Mouse (Mus musculus) liver, embryonic 15.5 days (tissue): ENCODE data around the gene Olfr527. TPM values are rescaled to one million over a fixed set of nuclear protein-coding genes. Genes with fewer than 3 reads are reported as not detected.

Experiments
- ATAC-seq: fragments of 200-750 bp; cut with Nextera tagmentation; 2 replicates; pipeline ENCODE4 v1.8.0; 2017; ENCODE audit warnings: moderate number of reproducible peaks, mild to moderate bottlenecking, moderate library complexity; ENCODE audit not compliant: insufficient read depth
- H3K27ac ChIP-seq: fragments of 300-500 bp; sonication (generic); replicated peaks from 2 replicates; pipeline ENCODE4 v1.5.1; 2015; ENCODE audit warnings: mild to moderate bottlenecking, inconsistent platforms
- H3K27me3 ChIP-seq: fragments of 300-500 bp; sonication (generic); 2 replicates; pipeline ENCODE4 v1.6.1; 2015; ENCODE audit warnings: mild to moderate bottlenecking, inconsistent platforms
- H3K36me3 ChIP-seq: fragments of 300-500 bp; sonication (generic); replicated peaks from 2 replicates; pipeline ENCODE4 v1.6.1; 2015; ENCODE audit warnings: moderate library complexity, mild to moderate bottlenecking, inconsistent platforms
- H3K4me1 ChIP-seq: fragments of 300-500 bp; sonication (generic); replicated peaks from 2 replicates; pipeline ENCODE4 v1.6.1; 2015; ENCODE audit warnings: inconsistent platforms
- H3K4me2 ChIP-seq: fragments of 300-500 bp; sonication (generic); 2 replicates; pipeline ENCODE4 v1.6.1; 2015; ENCODE audit warnings: moderate library complexity, mild to moderate bottlenecking, inconsistent platforms
- H3K4me3 ChIP-seq: fragments of 300-500 bp; sonication (generic); replicated peaks from 2 replicates; pipeline ENCODE4 v1.5.1; 2015; ENCODE audit warnings: mild to moderate bottlenecking, inconsistent platforms
- H3K9ac ChIP-seq: fragments of 300-500 bp; sonication (generic); 2 replicates; pipeline ENCODE4 v1.6.1; 2015; ENCODE audit warnings: moderate library complexity, mild to moderate bottlenecking, inconsistent platforms
- H3K9me3 ChIP-seq: fragments of 300-500 bp; sonication (generic); replicated peaks from 2 replicates; pipeline ENCODE4 v1.6.1; 2016; ENCODE audit warnings: inconsistent platforms
- WGBS: fragments of 180-500 bp; shearing (Covaris S2); methylation state at CpG from one replicate; pipeline ENCODE4 v1.1.7; 2015; ENCODE audit warnings: mixed read lengths; ENCODE audit not compliant: insufficient replicate concordance; 5-methylcytosine and 5-hydroxymethylcytosine counted together
- polyA plus RNA-seq: library from polyadenylated mRNA; unstranded; fragments of >200 nt; fragmentation: Nextera tagmentation; extraction: Ambion mirVana; gene quantifications from 2 replicates; pipeline ENCODE4 v1.2.1, GENCODE M21; 2015

The Olfr527 gene
- not detected in 2 replicates for polyA plus RNA-seq

DNA sequence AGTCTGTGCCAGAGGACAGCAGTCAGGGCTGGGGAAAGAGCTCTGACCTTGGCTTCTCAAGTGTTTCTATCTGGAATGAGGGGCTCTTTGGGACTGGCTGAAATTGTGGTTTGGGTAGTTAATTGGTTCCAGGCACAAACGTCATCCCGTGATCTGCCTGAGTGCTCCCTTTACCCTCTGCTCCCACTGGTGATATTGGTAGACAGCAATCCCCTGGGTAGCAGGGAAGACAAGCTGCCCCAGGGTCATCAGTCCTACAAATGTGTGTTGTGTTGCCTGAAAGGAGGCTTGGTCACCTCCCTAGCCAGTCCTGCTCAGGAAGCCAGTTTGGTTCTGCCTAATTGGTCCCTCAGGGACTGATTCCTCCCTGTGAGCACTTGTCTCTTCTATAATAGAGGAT lies at the start of gene Olfr527:
TSS of gene Olfr527 (plus strand) at position 301 of the 400 bp plus-strand sequence.
- H3K9me3 ChIP-seq, result no peaks in the 10 kb centered on the region
- no peaks in the 10 kb centered on the region for H3K4me1 ChIP-seq
- H3K4me2 ChIP-seq, result no peak within 1 kb of the TSS
- H3K9ac ChIP-seq, result no peak within 1 kb of the TSS
- no peaks in the 10 kb centered on the region for H3K36me3 ChIP-seq
- no peak within 1 kb of the TSS for H3K4me3 ChIP-seq
- no peak within 1 kb of the TSS for H3K27ac ChIP-seq
- 75% methylated on average over 2 of the region's 2 CpGs for WGBS
- H3K27me3 ChIP-seq, result no peaks in the 10 kb centered on the region
- no peak for ATAC-seq

GRCm38 (mm10) chr7:140295746-140296145 lies 38.1 kb upstream of the Olfr527 start:
- WGBS, result 76% methylated on average over 9 of the region's 9 CpGs

DNA sequence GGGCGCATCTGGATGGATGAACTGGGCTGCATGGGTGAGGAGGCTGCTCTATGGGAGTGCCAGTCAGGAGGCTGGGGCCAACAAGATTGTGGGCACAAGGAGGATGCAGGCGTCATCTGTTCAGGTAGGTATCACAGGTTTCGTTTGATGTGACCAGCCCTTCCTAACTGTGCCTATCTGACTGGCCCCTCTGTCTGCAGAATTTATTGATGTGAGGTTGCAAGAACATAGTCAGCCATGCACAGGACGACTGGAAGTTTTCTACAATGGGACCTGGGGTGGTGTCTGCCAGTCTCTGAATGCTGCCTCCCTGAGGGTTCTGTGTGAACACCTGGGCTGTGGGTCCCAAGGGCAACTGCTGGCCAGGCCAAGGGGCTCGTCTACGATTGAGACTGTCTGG lies 36.9 kb upstream of the Olfr527 start:
- no peaks in the 10 kb centered on the region for H3K27me3 ChIP-seq
- WGBS, result 53% methylated on average over 6 of the region's 6 CpGs
- no peak overlapping the region for H3K4me2 ChIP-seq
- no peak overlapping the region for H3K9ac ChIP-seq
- H3K27ac ChIP-seq, result no peak overlapping the region
- H3K4me3 ChIP-seq, result no peak overlapping the region
- no peaks in the 10 kb centered on the region for H3K4me1 ChIP-seq
- ATAC-seq, result no peak
- H3K9me3 ChIP-seq, result no peaks in the 10 kb centered on the region
- H3K36me3 ChIP-seq, result no peaks in the 10 kb centered on the region

More at GRCm38 (mm10) chr7:140295746-140296145, 38.1 kb upstream of the Olfr527 start:
- Histone ChIP-seq H3K9me3 (no peaks in the 10 kb centered on the region), H3K36me3 (no peaks in the 10 kb centered on the region), H3K4me1 (no peaks in the 10 kb centered on the region), H3K27ac (no peak overlapping the region), H3K9ac (no peak overlapping the region), H3K4me2 (no peak overlapping the region), H3K4me3 (no peak overlapping the region), H3K27me3 (no peaks in the 10 kb centered on the region)
- no peak for ATAC-seq

GRCm38 (mm10) chr7:140299416-140299815 lies 34.4 kb upstream of the Olfr527 start:
- Histone ChIP-seq H3K4me1 (no peaks in the 10 kb centered on the region), H3K36me3 (no peaks in the 10 kb centered on the region), H3K27me3 (no peaks in the 10 kb centered on the region), H3K4me3 (no peak overlapping the region), H3K4me2 (no peak overlapping the region), H3K9ac (no peak overlapping the region), H3K9me3 (no peaks in the 10 kb centered on the region), H3K27ac (no peak overlapping the region)
- ATAC-seq, result no peak
- WGBS, result 67% methylated on average over 3 of the region's 3 CpGs

DNA sequence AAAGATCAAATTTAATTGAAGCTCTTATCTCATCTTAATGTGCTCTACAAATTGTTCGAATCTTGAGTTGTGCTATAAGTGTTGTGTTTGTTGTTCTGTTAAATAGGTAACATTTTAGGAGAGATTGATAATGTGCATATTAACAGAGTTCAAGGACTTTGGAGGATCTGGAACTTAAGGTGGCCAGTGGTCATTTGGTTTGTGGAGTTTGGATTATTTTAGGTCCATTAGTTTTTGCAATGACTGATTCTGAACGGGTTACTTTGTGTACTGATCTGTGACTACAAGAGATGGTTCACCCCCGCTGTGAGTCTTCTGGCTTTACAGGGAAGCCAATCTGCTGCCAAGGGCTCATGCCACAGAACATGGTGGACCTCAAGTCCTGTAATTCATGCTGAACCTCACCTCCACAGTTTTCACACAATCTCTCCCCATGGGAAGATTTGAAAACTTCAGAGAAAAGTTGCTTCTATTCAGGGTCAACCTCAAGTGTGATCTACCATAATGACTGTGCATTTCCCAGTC lies 13.9 kb upstream of the Olfr527 start:
- H3K4me2 ChIP-seq, result no peak overlapping the region
- no peaks in the 10 kb centered on the region for H3K4me1 ChIP-seq
- H3K27ac ChIP-seq, result no peak overlapping the region
- WGBS, result 66% methylated on average over 3 of the region's 3 CpGs
- no peaks in the 10 kb centered on the region for H3K9me3 ChIP-seq
- H3K36me3 ChIP-seq, result no peaks in the 10 kb centered on the region
- H3K27me3 ChIP-seq, result no peaks in the 10 kb centered on the region
- H3K9ac ChIP-seq, result no peak overlapping the region
- H3K4me3 ChIP-seq, result no peak overlapping the region
- no peak for ATAC-seq

- H3K9me3 ChIP-seq, result no peaks in the 10 kb centered on the region
- no peak within 1 kb of the TSS for H3K4me3 ChIP-seq
- H3K4me1 ChIP-seq, result no peaks in the 10 kb centered on the region
- no peak within 1 kb of the TSS for H3K9ac ChIP-seq
- WGBS, result 34% methylated on average over 1 of the region's 1 CpGs
- no peak within 1 kb of the TSS for H3K4me2 ChIP-seq
- no peak for ATAC-seq
- no peaks in the 10 kb centered on the region for H3K27me3 ChIP-seq
- H3K27ac ChIP-seq, result no peak within 1 kb of the TSS
- no peaks in the 10 kb centered on the region for H3K36me3 ChIP-seq
Measured at GRCm38 (mm10) chr7:140320558-140320957, 13.3 kb upstream of the Olfr527 start, which contains the start of gene Olfr525. Olfr525 (plus strand) TSS chr7:140320858.

DNA sequence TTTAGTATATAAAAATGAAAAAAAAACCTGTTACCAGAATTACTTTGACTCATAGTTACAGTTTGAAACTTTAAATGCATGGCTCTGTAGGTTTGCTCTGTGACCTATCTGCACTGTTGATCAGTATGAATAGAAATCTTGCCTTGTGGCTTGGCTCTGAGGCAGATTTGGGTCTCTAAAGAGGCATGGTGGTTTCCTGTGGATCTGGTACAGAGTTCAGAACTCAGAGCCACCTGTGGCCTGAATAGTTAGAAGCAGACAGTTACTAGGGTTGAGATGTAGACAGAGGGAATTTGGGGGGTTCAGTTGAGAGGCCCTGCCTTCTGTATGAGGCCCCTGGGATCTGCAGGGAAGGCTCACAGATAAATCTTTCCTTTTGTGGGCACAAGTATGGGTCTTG lies 12.7 kb upstream of the Olfr527 start:
- H3K9me3 ChIP-seq, result no peaks in the 10 kb centered on the region
- H3K4me3 ChIP-seq, result no peak overlapping the region
- no peaks in the 10 kb centered on the region for H3K4me1 ChIP-seq
- no peak overlapping the region for H3K27ac ChIP-seq
- H3K27me3 ChIP-seq, result no peaks in the 10 kb centered on the region
- no peak for ATAC-seq
- H3K4me2 ChIP-seq, result no peak overlapping the region
- no peaks in the 10 kb centered on the region for H3K36me3 ChIP-seq
- H3K9ac ChIP-seq, result no peak overlapping the region

DNA sequence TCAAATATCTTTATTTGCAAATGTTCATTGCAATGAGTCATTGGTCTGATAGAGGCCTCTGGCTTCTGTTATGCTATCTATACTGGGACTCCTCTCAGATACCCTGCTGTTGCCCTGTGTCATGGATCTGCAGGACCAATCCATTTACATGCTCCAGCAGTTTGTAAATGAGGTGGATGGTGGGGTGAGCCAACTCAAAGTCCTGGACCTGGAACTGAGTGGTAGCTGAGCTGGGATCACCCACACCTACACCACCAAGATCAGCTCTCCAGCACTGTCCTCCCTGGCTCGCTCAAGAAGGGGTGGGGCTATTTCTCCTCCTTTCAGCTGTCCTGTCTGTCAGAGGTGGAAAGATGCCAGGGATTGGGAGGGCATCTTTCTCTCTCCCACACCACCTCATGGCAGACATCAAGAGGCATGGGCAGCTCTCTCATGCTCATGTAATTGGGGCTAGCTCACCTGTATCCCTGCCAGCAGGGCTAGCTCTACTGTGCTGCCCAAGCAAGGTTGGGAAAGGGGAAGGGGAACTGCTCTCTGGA lies 4.0 kb upstream of the Olfr527 start:
- no peak for ATAC-seq
- H3K27me3 ChIP-seq, result no peaks in the 10 kb centered on the region
- H3K4me1 ChIP-seq, result no peaks in the 10 kb centered on the region
- H3K27ac ChIP-seq, result no peak overlapping the region
- H3K4me2 ChIP-seq, result no peak overlapping the region
- WGBS, result 14% methylated on average over 1 of the region's 1 CpGs
- no peaks in the 10 kb centered on the region for H3K9me3 ChIP-seq
- no peak overlapping the region for H3K4me3 ChIP-seq
- no peaks in the 10 kb centered on the region for H3K36me3 ChIP-seq
- no peak overlapping the region for H3K9ac ChIP-seq

DNA sequence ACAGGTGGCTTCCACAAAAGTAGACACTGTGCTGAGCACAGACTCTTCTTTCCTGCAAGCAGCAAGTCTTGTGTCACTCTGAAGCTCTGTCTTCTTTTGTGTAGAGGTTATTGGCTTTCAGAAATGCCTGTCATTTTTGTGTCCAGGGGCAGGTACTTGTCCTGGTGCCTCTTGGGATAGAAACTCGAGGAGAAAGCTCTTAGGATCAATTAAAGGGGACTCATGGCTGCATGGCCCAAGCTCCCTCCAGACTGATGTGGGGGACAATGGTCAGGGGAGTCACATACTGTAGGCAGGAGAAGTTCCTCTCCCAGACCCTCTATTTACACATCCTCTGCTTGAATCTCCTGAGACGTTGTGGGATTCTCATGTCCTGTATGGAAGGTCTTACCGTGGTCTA lies 27.8 kb downstream of the Olfr527 start, which contains the start of gene Olfr60:
TSS of gene Olfr60 (minus strand) at position 101 of the 400 bp plus-strand sequence.
- no peaks in the 10 kb centered on the region for H3K27me3 ChIP-seq
- H3K4me1 ChIP-seq, result no peaks in the 10 kb centered on the region
- H3K27ac ChIP-seq, result no peak within 1 kb of the TSS
- H3K4me2 ChIP-seq, result no peak within 1 kb of the TSS
- no peaks in the 10 kb centered on the region for H3K36me3 ChIP-seq
- 33% methylated on average over 3 of the region's 3 CpGs for WGBS
- no peak within 1 kb of the TSS for H3K9ac ChIP-seq
- H3K9me3 ChIP-seq, result no peaks in the 10 kb centered on the region
- no peak for ATAC-seq
- no peak within 1 kb of the TSS for H3K4me3 ChIP-seq

DNA sequence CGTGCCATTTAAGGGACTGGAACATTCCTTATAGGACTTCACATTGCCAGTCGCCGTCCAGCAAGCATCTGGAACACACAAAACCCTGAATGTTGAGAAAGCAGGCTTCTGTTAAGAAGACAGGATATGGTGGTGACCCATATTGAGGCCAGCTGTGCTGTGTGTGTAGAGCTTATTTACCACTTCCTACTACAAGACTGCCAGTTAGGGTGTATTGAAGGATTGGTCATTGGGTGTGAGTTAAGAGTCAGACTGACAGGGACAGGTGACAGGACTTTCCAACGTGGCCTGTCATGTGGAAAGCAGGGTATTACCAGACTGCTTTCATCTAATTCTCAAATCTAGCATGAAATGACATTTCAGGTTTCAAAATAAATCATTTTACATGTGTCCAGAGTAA lies 40.5 kb downstream of the Olfr527 start:
- H3K4me2 ChIP-seq, result no peak overlapping the region
- ATAC-seq, result no peak
- H3K9ac ChIP-seq, result no peak overlapping the region
- no peaks in the 10 kb centered on the region for H3K27me3 ChIP-seq
- H3K4me1 ChIP-seq, result no peaks in the 10 kb centered on the region
- H3K4me3 ChIP-seq, result no peak overlapping the region
- WGBS, result 35% methylated on average over 4 of the region's 4 CpGs
- H3K36me3 ChIP-seq, result no peaks in the 10 kb centered on the region
- no peaks in the 10 kb centered on the region for H3K9me3 ChIP-seq
- H3K27ac ChIP-seq, result no peak overlapping the region

DNA sequence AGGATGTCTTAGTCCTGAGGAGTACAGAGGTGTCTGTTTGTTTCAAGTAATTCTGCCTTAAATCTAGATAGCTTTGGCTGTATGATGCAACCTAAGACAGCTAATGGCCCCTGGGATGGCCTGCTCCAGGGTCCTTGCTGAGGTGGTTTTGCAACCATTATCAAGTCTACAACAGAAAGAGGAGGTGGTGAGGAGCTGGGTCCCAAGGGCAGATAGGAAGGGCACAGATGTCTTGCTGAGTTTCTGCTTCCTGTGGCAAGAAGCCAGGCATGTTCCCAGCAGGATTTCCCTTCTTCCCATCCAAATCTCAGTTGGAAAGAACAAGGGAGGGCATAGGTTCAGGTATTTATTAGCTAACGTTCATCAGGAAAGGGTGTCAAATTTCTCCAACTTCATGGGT lies 42.4 kb downstream of the Olfr527 start, which contains the start of gene Olfr530:
TSS of gene Olfr530 (minus strand) at position 101 of the 400 bp plus-strand sequence.
- H3K27ac ChIP-seq, result no peak within 1 kb of the TSS
- WGBS, result 30% methylated on average over 1 of the region's 1 CpGs
- ATAC-seq, result no peak

DNA sequence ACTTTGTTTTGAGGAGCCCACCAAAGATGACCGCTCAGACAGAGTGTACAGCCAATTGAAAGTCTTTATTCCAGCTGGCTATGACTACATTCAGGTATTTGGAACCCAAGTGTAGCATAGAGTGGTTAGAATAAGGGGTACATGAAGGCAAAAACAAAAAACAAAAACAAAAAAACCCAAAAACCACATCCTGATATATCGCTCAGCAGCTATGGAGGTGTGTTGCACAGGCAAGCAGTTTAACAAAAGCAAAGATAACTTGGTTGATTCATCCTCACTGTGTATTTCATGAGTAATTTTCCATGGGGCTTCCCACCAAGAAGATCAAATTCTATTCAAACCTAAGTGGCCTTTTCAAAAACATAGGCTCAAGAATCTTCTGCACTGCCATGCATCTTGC lies 43.1 kb downstream of the Olfr527 start:
- H3K4me3 ChIP-seq, result no peak overlapping the region
- no peaks in the 10 kb centered on the region for H3K4me1 ChIP-seq
- ATAC-seq, result no peak
- no peaks in the 10 kb centered on the region for H3K27me3 ChIP-seq
- no peak overlapping the region for H3K9ac ChIP-seq
- 78% methylated on average over 2 of the region's 2 CpGs for whole genome bisulfite sequencing
- H3K4me2 ChIP-seq, result no peak overlapping the region
- H3K9me3 ChIP-seq, result no peaks in the 10 kb centered on the region
- H3K27ac ChIP-seq, result no peak overlapping the region
- H3K36me3 ChIP-seq, result no peaks in the 10 kb centered on the region

More for the DNA sequence above, 42.4 kb downstream of the Olfr527 start, which contains the start of gene Olfr530:
- H3K4me3 ChIP-seq, result no peak within 1 kb of the TSS
- H3K36me3 ChIP-seq, result no peaks in the 10 kb centered on the region
- H3K4me1 ChIP-seq, result no peaks in the 10 kb centered on the region
- no peaks in the 10 kb centered on the region for H3K27me3 ChIP-seq
- no peak within 1 kb of the TSS for H3K9ac ChIP-seq
- H3K4me2 ChIP-seq, result no peak within 1 kb of the TSS
- H3K9me3 ChIP-seq, result no peaks in the 10 kb centered on the region
